Mouse (Mus musculus): ENCODE data around the gene Gm20458.

The Gm20458 gene

DNA sequence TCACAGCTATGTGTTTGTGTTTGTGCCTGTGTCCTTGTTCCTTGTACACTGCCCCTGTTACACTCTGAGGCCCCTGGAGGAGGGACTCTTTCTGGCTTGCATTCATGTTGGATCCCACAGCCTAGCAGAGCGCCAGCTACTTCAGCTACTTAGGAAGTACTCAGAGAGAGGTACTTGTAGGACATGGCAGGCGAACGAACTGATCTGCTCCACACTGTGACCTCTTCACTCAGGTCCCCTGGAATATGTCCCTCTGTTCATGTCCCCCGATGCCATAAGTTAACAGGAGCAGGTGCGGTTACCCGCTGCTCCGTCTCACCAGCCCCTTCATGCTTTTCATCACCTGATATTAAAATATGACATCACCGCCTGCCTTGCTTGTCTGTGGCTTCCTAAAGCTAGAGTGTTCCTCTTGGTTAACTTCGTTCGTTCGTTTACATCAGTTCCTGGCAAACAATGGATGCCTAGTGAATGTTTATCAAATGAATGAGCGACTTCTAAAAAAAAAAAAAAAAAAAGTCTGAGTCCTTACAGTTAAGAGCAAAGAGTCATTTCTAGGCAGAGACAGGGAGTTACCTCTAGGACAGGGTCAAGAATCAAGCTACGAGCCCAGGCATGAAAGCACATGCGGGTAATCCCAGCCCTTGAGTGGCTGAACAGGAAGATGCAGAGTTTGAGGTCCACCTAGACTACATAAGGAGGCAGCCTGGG lies 7.6 kb upstream of the Gm20458 start:
- DNase-seq (ENCODE audit: low read depth, low spot score) = no peak

DNA sequence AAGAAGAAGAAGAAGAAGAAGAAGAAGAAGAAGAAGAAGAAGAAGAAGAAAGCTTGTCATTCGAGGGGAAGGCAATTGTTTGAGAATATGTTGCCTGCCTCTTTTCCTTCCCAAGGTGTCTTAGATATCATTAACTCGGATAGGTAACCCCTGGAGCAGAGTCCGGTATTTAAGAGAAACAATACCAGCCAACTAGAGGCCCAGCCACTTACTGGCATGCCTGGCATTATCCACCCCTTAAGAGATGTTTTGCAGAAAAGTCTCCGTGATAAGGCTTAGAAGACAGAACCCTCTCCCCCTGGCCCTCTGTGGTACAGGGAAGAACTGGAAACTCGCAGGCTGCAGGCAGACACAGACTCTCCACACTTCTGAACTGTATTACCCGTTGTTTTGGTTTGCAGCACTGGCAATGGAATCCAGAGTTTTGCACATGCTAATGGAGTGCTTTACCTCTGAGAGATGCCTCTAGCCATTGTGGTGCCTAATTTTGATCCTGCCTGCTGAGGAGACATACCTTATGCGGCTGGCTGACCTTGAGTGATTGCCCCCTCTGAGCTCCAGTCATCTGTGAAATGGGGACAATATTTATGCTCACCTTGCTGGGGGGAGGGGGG lies 6.8 kb upstream of the Gm20458 start:
- DNase-seq (ENCODE audit: low read depth, low spot score) = peak; percentile 23

DNA sequence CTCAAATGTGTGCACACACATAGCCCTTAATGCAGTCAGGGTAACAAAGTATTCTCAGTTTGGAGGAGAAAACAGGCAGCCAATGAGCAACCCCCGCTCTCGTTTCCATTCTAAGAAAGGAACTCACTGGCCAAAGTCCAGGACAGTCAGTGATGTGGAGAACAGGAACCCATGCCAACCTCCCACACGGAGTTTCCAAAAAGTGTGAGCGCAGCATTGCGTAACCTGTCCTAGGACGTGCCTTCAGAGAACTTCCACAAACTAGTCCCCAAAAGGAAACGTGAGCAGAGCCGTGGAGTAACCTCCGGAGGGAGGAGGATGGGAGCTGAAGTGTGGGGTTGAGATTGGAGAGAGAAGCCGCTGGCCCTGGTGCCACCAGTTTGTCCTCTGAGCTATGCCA lies 5.9 kb upstream of the Gm20458 start:
- no peak for DNase-seq (ENCODE audit: low read depth, low spot score)

GRCm38 (mm10) chr2:164455421-164456190 lies 5.2 kb upstream of the Gm20458 start:
- DNase-seq (ENCODE audit: low read depth, low spot score) = peak; percentile 34

DNA sequence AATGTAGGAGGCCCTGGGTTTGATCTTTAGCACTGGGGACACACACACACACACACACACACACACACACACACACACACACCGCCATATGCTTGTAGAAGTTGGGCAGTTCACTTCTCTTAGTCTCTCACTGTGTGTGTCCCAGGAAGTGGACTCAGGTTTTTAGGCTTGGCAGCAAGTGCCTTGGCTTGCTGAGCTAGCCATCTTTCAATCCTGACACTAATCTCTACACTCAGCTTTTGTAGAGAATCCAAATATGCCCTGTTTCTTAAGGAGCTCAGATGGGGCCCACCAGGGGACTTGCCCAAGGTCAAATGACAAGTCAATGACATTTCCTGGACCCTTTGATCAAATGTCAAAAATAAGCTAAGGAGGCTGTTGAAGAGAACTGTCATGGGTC lies 4.4 kb upstream of the Gm20458 start:
- no peak for DNase-seq (ENCODE audit: low read depth, low spot score)

DNA sequence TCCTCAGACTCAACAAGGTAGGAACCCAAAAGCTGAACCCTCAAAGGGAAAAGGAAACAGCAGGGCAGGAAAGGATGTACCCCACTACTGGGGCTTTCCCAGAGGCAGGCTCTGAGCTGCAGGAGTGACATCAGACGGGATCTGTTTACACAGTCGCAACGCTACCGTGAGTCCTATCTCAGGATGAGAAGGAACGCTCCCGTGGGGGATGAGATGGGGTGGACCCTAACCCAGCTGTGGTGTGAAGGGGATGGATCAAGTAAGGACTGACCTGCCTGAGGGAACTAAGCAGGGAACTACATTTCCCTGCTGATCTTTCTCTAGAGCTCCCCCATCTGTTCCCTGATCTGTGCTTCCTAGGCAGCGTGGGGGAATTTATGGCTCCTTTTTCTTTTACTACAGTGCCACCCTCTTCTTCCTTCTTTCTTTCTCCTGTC lies 3.9 kb upstream of the Gm20458 start, which contains the start of gene Sys1:
Sys1 (plus strand) TSS at position 101 of the 437 bp plus-strand sequence.
- DNase-seq (ENCODE audit: low read depth, low spot score) = peak; percentile 35

GRCm38 (mm10) chr2:164457942-164458341 lies 2.8 kb upstream of the Gm20458 start:
- no peak for DNase-seq (ENCODE audit: low read depth, low spot score)

DNA sequence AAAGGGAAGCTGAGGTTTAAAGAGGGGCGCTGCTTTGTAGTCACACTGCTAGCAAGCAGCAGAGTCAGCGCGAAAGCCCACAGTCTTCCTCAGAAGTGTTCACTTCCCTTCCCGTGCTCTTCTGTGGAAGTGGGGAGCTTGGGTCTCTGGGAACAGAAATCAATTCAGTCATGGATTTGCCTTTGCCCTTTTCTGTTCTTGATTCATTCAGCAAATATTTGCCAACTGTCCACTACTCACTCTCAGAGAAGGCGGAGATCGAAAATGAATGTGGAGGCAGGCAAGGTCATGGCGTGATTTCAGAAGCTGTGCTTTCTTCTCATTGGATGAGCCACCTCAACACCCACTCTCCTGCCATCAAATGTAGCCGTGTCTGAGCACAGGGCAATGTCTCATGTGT lies 2.2 kb upstream of the Gm20458 start:
- no peak for DNase-seq (ENCODE audit: low read depth, low spot score)

DNA sequence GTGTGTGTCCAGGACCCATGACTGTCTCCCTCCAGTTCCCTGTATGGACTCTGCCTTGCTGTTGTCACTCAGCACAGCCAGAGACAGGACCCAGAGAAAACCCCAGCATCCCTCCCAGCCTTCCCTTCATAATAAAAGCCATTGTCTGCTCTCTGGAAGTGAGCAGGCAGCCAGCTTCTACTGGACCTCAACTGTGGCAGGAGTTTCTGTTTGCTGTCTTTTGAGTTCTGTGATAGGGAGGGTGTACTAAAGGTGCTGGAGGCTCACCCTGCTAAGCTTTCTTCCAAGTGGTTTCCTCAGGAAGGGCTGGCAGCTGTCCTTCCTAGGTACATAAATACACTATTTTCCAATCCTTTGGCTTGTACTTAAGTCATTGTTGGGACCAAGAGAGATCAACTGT lies 4.4 kb downstream of the Gm20458 start:
- DNase-seq (ENCODE audit: low read depth, low spot score) = no peak

GRCm38 (mm10) chr2:164466787-164467186 lies 6.0 kb downstream of the Gm20458 start:
- DNase-seq (ENCODE audit: low read depth, low spot score) = no peak

DNA sequence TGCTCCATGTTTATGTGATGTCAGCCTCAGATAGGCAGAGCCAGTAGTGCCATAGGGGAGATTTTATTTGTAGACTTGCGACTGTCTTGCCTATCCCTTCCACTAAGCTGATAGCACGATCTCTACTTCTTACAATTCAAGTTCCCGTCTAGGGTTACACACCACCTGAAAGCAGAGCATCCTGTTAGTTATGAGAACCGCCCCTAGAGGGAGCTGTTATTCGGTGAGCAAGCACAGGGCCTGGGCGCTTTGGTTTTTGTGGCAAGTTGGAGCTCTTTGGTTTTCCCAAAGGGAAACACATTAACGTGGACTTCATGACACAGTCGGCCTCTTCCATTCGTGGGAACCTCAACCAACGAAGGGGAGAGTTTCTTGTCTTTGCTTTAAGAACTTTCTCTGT lies 9.5 kb downstream of the Gm20458 start:
- peak; percentile 83 for DNase-seq (ENCODE audit: low read depth, low spot score)

GRCm38 (mm10) chr2:164473624-164474023 lies 12.9 kb downstream of the Gm20458 start, which contains the start of gene Trp53tg5:
Gene Trp53tg5 (minus strand): TSS chr2:164473724.
- no peak for DNase-seq (ENCODE audit: low read depth, low spot score)

- no peak for DNase-seq (ENCODE audit: low read depth, low spot score)
Measured at GRCm38 (mm10) chr2:164485681-164486257, 25.0 kb downstream of the Gm20458 start, which contains the start of gene Dbndd2. Gene Dbndd2 (plus strand): TSS chr2:164486106.

DNA sequence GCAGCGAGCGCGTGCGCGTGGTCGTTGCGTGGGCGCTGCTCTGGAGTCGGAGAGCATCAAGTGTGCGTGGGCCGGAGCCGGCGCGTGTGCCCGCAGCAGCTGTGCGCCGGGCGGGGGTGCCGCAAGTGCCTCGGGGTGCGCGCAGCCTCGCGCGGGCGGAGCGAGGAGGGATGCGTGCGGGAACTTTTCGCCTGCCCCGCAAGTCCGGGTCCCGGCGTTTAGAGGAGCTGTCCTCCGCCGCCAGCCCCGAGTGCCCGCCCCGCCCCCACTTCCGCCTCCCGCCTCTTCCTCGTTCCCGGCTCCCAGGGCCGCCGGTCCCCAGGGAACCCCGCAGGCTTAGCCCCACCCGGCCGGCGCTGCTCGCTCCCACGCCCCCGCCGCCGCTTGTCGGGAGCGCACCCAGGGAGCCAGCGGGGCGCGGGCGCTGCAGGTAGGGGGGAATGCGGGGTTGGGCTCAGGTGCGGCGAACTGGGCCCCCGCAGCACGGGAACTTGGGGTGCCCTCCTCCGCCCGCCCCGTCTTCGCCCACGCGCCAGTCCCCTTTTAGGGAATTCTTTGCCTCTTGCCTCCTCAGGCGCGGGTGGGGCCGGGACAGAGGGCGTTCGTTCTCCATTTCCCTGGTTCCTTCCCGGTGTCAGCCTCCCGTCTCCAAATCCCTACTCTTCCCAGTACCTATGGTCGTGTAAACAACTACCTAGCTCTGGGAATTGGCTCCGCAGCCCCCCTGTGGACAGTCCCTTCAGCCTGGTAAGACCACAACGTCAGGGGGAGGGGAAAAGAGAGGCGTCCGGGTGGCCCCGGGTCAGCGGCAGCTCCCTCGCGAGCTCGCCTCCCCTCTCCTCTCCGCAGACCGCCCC lies 25.7 kb downstream of the Gm20458 start:
- DNase-seq (ENCODE audit: low read depth, low spot score) = peak; percentile 29

DNA sequence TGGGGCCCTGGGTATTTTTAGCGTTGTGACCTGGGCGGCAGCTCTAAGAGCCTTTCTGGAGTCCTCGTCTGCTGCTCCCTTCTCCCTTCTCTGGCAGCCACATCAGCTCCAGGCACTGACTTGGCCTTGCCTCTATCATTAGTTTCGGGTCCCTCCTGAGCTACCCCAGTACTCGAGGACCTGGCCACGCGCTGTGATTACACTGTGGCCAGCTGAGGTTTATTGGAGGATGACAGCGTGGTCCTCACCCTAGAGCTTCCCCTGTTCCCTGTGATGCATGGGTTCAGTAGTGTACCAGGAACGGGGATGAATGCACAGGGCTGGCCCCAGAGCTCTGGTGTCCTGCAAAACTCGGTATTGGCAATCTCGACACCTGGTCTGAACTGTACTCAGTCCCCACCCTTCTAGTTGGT lies 26.4 kb downstream of the Gm20458 start:
- no peak for DNase-seq (ENCODE audit: low read depth, low spot score)

- DNase-seq (ENCODE audit: low read depth, low spot score) = no peak
Measured at GRCm38 (mm10) chr2:164487812-164488211, 27.0 kb downstream of the Gm20458 start.

- no peak for DNase-seq (ENCODE audit: low read depth, low spot score)
Measured at GRCm38 (mm10) chr2:164494126-164494525, 33.4 kb downstream of the Gm20458 start.

DNA sequence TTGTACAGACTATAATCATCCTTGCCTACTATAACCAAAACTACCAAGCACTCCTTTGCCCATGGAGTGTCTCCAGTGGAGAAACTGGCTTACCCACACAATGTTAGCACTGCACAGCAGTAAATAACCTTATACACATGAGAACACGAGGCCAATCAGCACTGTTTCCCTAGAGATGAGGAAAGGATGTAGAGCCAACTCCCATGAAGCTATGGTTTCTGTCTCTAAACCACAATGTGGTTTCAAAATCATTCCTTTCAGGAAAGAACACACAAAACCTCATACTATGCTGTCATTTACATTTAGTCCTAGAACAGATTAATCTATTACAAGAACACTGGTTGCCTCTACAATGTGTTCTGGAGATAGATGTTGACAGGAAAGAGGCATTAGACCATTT lies 35.6 kb downstream of the Gm20458 start:
- DNase-seq (ENCODE audit: low read depth, low spot score) = no peak

- peak; percentile 79 for DNase-seq (ENCODE audit: low read depth, low spot score)
Measured at GRCm38 (mm10) chr2:164496847-164497690, 36.3 kb downstream of the Gm20458 start, which contains the start of gene Pigt. Gene Pigt (plus strand): TSS chr2:164497520.

DNA sequence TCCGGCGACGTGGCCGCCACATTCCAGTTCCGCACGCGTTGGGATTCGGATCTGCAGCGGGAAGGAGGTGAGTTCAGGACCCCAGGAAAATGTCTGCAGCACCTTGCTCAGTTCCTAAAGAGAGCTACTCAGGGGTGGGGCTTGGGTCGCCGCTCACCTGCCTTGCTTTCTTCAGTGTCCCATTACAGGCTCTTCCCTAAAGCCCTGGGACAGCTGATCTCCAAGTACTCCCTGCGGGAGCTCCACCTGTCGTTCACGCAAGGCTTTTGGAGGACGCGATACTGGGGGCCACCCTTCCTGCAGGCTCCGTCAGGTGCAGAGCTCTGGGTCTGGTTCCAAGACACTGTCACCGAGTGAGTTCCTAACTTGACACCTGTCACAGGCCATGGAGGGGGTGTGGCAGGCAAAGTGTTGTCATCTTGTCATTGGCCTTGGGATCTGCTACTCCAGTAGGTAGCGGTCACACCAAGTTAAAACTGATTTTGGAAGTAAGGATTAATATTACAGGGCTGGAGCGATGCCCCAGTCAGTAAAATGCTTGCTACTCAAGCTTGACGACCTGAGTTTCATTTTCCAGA lies 37.0 kb downstream of the Gm20458 start:
- peak; percentile 24 for DNase-seq (ENCODE audit: low read depth, low spot score)

Measured in ES-CJ7 (cell line).